Mouse (Mus musculus) left cerebral cortex, postnatal 25 days (tissue): ENCODE results near the gene Cwc22. TPM values are rescaled to one million over a fixed set of nuclear protein-coding genes. Genes with fewer than 3 reads are reported as not detected.

Experiments used
- DNase-seq, 2 experiments: peaks; one replicate each; pipeline ENCODE4 v3.0.0; 2022; ENCODE audit warnings: low spot score in 2 of 2, mixed read lengths in 1 of 2
- intact Hi-C: fragments of 180-260 bp; cut with DNase I; formaldehyde crosslinking; loops from one replicate; pipeline ENCODE4 v1.15.1; 2025
- total RNA-seq, 2 experiments: library from RNA; stranded (reverse); gene quantifications; 2 replicates each; pipeline ENCODE4 v1.2.3; 2021

The Cwc22 gene
- total RNA-seq, 2 experiments from 2014 or later = 22.0 to 23.4 TPM

- DNase-seq = no peak
- intact Hi-C loops = loop anchor here (1.0 kb wide), 1 partner anchor 9 kb away; no protein-coding TSS in a partner anchor
These were observed 25.7 kb upstream of the Cwc22 start for GRCm38 (mm10) chr2:77971871-77972270.

- DNase-seq = no peak
- intact Hi-C loops = no loop called here
These were observed 25.2 kb upstream of the Cwc22 start for GRCm38 (mm10) chr2:77971361-77971760.

- intact Hi-C loops = no loop called here
- no peak for DNase-seq
These were observed 24.4 kb upstream of the Cwc22 start for GRCm38 (mm10) chr2:77970556-77970955.

- no peak for DNase-seq
- intact Hi-C loops = no loop called here
These were observed 23.8 kb upstream of the Cwc22 start for GRCm38 (mm10) chr2:77969956-77970355.

- DNase-seq = no peak
- intact Hi-C loops = loop anchor here (1.0 kb wide), 1 partner anchor 10 kb away; no protein-coding TSS in a partner anchor
These were observed 16.4 kb upstream of the Cwc22 start for GRCm38 (mm10) chr2:77962450-77963193.

GRCm38 (mm10) chr2:77961256-77961655, 15.1 kb upstream of the Cwc22 start:
- intact Hi-C loops = no loop called here
- DNase-seq = no peak

GRCm38 (mm10) chr2:77960711-77961110, 14.5 kb upstream of the Cwc22 start:
- intact Hi-C loops = no loop called here
- no peak for DNase-seq

- no peak for DNase-seq
- intact Hi-C loops = no loop called here
These were observed 13.2 kb upstream of the Cwc22 start for GRCm38 (mm10) chr2:77959341-77959740.

GRCm38 (mm10) chr2:77951415-77951913, 5.3 kb upstream of the Cwc22 start:
- intact Hi-C loops = no loop called here
- DNase-seq = no peak

- DNase-seq = no peak
- intact Hi-C loops = no loop called here
These were observed 3.9 kb upstream of the Cwc22 start for GRCm38 (mm10) chr2:77950111-77950510.

GRCm38 (mm10) chr2:77949521-77949920, 3.3 kb upstream of the Cwc22 start:
- intact Hi-C loops = no loop called here
- DNase-seq = no peak

- intact Hi-C loops = no loop called here
- DNase-seq = no peak
These were observed 2.7 kb upstream of the Cwc22 start for GRCm38 (mm10) chr2:77948921-77949320.

GRCm38 (mm10) chr2:77948126-77948525, 2.0 kb upstream of the Cwc22 start:
- no peak for DNase-seq
- intact Hi-C loops = no loop called here

GRCm38 (mm10) chr2:77947161-77947870, 1.1 kb upstream of the Cwc22 start:
- intact Hi-C loops = no loop called here
- no peak for DNase-seq

GRCm38 (mm10) chr2:77944860-77945595, 1.1 kb downstream of the Cwc22 start:
- no peak for DNase-seq
- intact Hi-C loops = no loop called here

- DNase-seq = no peak
- intact Hi-C loops = no loop called here
These were observed 1.9 kb downstream of the Cwc22 start for GRCm38 (mm10) chr2:77944281-77944680.

- intact Hi-C loops = no loop called here
These were observed 4.2 kb downstream of the Cwc22 start for GRCm38 (mm10) chr2:77941944-77942343.

GRCm38 (mm10) chr2:77938317-77938716, 7.9 kb downstream of the Cwc22 start:
- no peak for DNase-seq
- intact Hi-C loops = no loop called here

More at GRCm38 (mm10) chr2:77941944-77942343, 4.2 kb downstream of the Cwc22 start:
- no peak for DNase-seq

- intact Hi-C loops = no loop called here
- no peak for DNase-seq
These were observed 8.4 kb downstream of the Cwc22 start for GRCm38 (mm10) chr2:77937818-77938217.

- intact Hi-C loops = no loop called here
- DNase-seq = no peak
These were observed 12.0 kb downstream of the Cwc22 start for GRCm38 (mm10) chr2:77934138-77934537.
